Mouse (Mus musculus) left cerebral cortex, adult 11 months (tissue): ENCODE measurements at regions not wholly inside any gene's neighbourhood (a gene's known extent, or its start where the extent isn't known, plus 50 kb on each side); places are given as distances from the start of the nearest gene placed in this dataset.

ENCODE experiments used
- DNase-seq: peaks from one replicate; pipeline ENCODE4 v3.0.0; 2022; ENCODE audit warnings: low spot score

GRCm38 (mm10) chr13:116017886-116018285 lies 291.6 kb downstream of the Isl1 start:
- no peak for DNase-seq

GRCm38 (mm10) chr13:116003733-116004132 lies 305.8 kb downstream of the Isl1 start:
- no peak for DNase-seq

GRCm38 (mm10) chr13:116002391-116002899 lies 307.0 kb downstream of the Isl1 start:
- DNase-seq, result peak; percentile 4

GRCm38 (mm10) chr13:115990591-115990990 lies 318.9 kb downstream of the Isl1 start:
- no peak for DNase-seq

GRCm38 (mm10) chr13:115989091-115989490 lies 320.4 kb downstream of the Isl1 start:
- DNase-seq, result no peak

- no peak for DNase-seq
Observed at GRCm38 (mm10) chr13:115986282-115986681, 323.2 kb downstream of the Isl1 start.

- DNase-seq, result no peak
Observed at GRCm38 (mm10) chr13:115985715-115986114, 323.8 kb downstream of the Isl1 start.

- no peak for DNase-seq
Observed at GRCm38 (mm10) chr13:115977890-115978203, 331.6 kb downstream of the Isl1 start.

GRCm38 (mm10) chr13:115977118-115977889 lies 332.2 kb downstream of the Isl1 start:
- no peak for DNase-seq
